Mouse (Mus musculus) bone marrow macrophage, adult 2 months (primary cell): Measurements from ENCODE around the gene Olfr263.

Experiments
- CTCF ChIP-seq: IDR thresholded peaks from 2 replicates; pipeline ENCODE4 v1.5.1; 2012; ENCODE audit warnings: low read depth, mild to moderate bottlenecking, low read length, moderate library complexity
- POLR2A ChIP-seq: IDR thresholded peaks from 2 replicates; pipeline ENCODE4 v1.6.1; 2012; ENCODE audit warnings: mild to moderate bottlenecking, low read depth, low read length, borderline replicate concordance

GRCm38 (mm10) chr13:21109759-21110158, 19.7 kb upstream of the Olfr263 start:
- TF ChIP-seq CTCF (no peak), POLR2A (no peak)
